Mouse (Mus musculus) thymus, postnatal 14 days (tissue): ENCODE data around the gene Hhatl.

Source experiments
- DNase-seq: peaks from one replicate; pipeline ENCODE4 v3.0.0; 2021

The Hhatl gene

DNA sequence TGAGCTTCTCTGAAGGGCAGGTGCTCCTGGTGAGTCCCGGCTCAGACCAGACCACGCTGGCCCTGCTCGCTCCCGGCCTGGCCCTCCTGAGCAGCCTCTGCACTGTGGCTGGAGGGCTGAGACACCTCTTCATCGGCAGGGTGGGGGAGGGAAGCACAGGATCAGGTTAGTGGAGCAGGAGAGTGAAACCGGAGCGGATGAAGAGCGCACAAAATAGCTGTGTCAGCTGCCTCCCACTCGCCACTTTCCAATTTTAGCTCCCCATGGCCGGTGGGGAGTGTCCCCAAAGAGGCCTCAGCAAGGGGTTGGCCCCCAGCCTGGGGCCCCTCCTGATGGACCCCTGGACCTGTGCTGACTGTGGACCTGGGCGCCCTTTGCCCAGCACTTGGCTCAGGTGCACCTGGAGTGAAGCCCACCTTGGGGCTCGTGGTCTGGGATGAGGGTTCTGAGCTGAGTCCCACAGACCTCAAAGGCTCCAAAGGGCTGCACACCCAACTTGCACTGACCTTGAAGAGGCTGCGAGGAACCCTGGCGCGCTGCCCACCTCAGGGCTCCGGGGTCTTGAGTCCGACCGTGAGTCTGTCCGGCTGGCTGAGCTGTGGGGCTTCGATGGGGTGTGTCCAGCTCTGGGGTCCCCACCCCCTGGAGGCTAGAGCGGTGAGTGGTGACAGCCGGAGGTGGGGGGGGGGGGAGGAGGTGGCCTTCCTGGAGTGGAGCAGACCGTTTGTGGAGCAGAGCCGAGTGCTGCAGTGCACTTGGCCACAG lies at the start of gene Hhatl:
TSS of gene Hhatl (minus strand) at position 751 of the 765 bp plus-strand sequence.
- DNase-seq, result no peak

DNA sequence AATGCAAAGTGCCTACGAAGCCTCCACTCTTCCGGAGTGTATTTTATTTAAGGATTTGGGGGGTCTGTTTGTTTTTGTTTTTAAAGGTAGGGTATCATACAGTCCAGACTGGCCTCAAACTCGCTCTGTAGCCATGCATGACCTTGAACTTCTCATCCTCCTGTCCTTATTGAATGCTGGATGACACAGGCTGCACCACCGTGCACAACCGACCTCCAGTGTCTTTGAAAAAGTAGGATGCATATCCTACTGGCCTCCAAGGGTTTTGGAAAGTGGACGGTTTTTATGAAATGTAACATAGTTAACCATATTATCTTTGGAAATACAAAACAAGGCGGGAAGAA lies 47.3 kb upstream of the Hhatl start:
- no peak for DNase-seq

DNA sequence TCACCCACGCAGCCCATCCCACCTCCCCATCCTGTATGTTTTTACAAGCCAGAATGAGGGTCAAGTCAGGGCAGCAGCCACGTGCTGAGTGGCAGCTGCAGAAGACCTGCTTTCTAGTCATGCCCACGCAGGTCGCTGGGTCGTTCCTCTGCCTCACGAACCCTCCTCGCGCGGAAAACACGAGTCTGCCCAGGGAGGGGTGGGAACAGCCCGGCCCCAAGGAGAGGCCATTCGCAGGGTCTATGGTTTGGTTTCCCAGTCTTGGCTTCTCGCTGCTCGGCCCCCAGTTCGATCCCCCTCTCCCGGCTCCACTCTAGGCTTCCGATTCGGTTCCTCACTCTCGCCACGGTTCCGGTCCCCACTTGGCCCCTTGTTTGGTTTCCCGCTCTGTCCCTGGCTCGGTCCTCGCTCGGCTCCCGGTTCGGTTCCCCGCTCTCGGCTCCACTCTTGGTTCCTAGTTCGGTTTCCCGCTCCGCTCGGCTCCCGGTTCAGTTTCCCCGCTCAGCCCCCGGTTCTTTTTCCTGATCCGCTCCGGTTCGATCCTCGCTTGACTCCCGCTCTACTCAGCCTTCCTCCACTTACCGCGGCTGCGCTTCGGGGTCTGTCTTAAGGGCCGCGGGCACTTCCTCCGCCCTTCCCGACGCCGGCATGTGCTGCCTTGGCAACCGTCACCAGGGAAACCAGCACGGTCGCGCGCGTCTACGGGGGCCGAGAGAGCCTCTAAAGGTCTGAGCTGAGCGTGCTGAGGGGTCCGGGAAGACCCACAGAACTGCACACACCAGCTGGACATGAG lies 46.7 kb upstream of the Hhatl start, which contains the start of gene Ccdc13:
TSS of gene Ccdc13 (minus strand) at position 633 of the 793 bp plus-strand sequence.
- DNase-seq, result peak; percentile 88

DNA sequence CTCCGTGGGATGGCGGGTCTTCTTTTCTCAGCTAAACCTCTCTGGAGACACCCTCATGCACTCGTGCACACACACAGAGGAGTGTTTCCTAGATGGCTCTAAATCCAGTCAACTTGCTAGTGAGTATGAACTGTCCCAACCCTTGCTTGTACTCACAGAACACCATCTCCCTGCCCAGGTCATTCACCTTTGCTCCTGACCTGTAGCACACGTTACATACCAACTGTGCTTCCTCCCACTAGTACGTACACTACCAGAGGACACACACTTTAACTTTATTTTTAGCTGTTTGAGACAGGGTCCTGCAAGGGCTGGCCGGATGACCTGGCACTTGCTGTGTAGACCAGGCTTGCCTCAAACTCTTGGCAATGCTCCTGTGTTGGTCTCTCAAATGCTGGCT lies 45.7 kb upstream of the Hhatl start:
- no peak for DNase-seq

DNA sequence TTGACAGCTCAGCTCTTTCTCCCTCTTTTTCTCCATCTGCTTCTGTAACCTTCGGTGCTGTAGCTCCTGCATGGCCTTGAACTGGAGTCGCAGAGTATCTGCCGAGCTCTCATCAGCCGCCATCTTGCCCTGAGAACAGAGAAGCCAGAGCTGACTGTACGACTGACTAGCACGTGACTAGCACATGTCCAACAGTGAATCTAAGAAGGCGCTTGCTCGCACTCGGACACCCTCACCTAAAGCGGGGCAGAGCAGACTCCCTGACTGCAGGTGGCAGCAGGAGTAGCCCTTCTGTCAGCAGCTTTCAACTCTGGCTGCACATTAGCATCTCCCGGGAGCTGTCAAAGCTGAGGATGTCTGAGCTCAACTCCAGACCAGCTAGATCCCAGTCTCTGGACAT lies 41.5 kb upstream of the Hhatl start:
- no peak for DNase-seq

DNA sequence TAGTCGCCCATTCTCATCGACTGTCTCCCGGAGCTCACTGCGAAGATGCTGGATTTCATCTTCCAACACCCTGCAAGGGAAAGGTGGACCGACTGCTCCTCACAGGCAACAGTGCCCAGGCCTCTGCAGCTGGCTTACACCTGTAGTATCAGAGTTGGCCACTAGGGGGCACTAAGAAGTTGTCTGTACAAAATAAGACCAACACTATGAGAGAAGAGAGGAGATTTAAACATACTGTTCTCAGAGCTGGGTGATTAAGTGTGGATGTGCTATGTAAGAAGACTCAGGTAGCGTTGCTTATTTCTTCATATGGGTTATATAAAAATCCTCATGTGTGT lies 38.6 kb upstream of the Hhatl start:
- DNase-seq, result peak; percentile 80

DNA sequence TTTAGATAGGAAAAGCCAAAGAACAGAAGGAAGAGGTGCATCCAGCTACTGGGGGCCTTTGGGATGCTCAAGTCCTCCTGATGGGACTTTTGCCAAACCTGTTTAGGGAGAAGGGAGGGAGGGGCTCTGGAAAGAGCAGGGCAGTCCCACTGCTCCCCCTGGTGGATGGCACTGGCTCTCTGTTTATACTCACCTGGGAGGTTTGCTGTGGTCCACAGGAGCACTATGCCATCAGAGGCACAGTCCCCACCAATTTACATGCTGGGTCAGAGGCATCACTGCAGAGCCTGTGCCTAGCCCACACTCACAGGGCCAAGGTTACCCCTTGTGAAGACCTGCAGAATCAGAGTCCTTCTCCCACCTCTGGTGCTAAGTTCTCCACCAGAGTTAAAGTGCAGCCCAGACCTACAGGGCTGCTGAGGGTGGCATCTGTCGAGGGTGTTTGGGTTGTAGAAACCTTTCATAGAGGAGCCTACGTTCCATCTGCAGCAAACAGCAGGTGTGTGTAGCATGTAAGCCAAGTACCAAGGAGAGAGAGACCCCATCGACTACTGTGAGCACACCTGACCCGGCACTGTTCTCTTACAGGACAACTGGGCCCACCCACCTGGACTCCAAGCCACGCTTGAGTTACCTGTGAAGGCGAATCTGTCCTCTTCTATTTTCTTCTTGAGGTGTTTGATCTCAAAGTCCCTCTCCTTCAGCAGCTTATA lies 38.1 kb upstream of the Hhatl start:
- DNase-seq, result peak; percentile 64

DNA sequence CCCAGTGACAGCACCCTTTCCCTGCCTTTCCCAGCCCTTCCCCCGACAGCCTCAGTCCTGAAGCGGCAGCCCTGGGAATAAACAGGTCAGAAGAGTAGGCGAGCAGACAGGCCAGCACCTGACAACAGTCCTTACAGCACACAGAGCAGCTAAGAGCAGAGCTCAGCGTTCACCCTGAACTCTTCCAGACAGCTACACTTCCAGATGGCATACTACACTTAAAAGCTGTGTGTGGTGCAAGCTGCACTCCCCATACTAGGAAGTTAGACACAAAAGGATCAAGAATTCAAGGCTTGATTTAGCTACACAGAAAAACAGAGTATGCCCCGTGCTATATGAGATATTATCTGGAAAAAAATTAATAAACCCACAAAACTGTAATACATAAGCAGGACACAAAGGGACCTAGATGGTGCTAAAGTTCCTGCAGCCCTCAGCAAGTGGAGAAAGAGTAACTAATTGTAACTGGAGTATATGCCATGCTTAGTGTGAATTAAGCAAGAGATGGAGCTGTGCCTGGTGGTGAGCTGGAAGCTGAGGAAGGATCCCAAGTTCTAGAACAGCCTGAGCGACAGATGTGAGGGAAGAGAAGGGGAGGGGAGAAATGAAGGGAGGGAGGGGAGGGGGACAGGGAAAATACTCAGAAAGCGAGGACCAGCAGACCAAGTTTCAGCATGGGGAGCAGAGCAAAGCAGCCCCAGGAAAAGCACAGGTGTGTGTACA lies 37.1 kb upstream of the Hhatl start:
- no peak for DNase-seq

DNA sequence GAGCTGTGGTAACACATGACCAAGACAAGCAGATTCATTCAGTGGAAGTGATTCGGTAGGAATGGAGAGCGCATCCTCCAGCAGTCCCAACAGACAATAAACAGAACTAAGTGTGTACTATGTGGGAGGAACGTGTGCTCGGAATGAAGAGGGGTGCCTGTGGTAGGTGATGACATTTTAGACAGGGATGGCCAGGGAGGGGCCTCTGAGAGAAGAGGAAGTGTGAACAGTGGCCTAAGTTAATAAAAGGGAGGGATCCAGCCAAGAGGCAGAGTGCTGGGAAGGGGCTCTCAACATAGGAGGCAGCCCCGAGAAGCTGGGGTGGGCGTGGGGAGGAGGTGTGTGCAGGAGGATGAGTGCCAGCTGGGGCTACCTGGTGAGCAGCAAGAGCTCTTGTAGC lies 36.0 kb upstream of the Hhatl start:
- no peak for DNase-seq

DNA sequence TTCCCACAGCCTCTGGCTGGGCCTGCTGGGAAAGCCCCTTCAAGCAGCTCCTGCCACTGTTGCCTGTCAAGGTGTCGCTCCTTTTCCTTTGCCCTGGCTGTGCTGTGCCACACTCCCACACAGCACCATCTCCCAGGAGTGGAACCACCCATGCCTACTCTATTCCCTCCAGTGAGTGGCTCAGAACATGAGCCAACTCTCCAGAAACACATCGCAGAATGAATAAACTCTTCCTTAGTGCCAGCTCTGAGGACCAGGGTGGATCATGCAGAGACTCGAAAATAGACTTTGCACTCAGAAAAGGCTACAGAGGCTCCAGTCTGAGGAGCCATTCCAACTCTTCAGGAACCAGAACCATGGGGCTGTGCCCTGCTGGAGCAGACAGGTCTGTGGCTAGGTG lies 34.0 kb upstream of the Hhatl start:
- no peak for DNase-seq

DNA sequence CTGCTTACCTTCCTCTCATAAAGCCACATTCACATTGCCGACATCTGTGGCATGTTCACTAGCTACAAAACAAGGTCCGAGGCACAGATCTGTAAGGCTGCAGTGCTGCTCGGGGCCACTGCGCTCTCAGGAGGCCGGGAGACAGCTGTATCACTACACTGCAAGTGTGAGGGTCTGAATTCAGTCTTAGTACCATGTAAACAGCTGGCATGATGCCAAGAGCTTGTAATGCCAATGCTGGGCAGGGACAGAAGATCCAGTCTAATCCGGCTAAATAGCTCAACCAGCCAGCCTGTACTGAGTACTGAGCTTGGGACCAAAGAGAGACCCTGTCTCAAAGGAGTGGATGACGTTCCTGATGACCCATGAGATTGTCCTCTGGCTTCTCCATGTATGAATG lies 31.7 kb upstream of the Hhatl start:
- no peak for DNase-seq

DNA sequence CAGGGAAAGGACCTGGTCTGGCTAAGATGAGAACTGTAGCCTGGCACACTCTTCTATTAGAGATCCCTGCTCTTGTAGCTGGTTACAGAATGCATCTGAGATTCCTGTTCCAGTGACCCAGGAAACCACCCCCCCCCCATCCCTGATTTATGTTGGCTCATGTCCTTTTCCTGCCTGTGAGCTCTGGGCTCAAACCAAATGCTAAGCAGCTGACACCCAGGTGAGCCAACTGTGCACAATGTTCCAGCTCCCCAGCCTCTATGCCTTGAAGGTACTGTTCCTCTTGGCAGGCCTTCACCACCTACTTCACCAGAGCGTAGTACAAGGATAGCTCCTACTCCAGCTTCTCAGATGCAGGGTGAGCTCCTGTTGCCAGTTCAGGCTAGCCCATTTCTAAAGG lies 30.7 kb upstream of the Hhatl start:
- DNase-seq, result no peak

DNA sequence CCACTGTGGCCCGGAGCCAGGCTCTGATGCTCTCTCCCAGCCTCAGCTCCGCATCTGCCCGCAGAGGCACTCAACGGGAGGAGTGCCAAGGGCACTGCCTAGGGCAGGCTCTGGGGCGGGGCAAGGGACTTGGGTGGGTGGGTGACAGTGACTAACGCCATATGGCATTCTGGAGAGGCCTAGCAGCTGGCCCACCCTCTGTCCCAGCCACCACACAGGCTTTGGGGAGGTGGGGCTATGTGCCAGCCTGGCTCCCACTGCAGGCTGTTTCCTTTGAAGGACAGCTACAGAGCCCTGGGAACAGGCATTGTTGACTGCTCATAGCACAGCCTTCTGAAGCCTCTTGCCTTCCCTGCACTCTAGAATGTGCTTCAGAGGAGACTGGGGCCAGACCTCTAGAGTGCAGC lies 30.3 kb upstream of the Hhatl start:
- no peak for DNase-seq

DNA sequence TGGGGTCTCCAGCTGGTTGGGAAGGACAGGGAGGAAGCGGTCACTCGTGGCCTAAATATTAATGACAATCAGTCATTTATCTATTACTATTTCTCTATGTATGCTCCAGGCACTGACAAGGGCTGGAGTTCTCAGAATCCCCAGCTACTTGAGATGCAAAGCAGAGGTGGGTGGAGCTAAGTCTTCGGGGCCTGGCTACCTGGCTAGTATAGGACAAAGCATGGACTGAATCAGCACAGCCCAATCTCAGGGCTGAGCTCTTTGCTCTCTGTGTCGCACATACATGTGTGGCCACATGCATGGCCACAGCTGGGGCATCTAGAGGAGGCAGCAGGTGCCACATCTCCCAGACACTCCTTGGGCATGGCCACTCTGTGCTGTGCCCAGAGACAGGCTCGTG lies 28.5 kb upstream of the Hhatl start:
- no peak for DNase-seq

DNA sequence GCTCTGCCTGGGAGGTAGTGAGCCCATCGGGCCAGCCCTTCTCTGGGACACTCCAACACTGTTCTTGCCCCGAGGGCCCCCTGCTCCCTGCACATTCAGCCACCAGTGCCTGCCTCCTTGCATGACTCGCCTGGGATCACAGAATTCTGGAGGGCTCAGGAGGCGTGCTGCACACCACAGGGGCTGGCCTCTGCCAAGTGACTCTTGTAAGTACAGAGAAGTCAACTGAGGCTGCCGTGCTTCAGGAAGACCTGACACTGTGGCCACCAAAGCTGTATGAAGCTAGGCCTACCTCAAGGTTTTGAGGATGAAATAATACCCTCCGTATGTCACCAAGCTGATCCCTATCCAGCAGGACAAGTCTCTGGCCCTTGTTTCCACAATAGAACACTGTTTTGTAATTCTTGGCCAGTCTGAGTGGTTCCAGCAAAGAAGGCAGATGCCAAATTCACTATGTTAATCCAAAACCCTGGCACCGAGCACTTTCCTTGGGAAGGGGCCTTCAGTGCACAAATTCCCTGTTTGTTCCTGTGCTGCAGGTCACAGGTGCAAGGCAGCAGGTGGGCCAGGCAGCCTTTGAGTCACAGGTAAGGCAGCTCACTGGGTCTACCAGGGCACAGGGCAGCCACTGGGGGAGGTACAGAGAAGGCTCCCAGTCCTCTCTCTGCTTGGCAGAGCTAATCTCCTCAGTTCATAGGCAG lies 27.6 kb upstream of the Hhatl start:
- no peak for DNase-seq

DNA sequence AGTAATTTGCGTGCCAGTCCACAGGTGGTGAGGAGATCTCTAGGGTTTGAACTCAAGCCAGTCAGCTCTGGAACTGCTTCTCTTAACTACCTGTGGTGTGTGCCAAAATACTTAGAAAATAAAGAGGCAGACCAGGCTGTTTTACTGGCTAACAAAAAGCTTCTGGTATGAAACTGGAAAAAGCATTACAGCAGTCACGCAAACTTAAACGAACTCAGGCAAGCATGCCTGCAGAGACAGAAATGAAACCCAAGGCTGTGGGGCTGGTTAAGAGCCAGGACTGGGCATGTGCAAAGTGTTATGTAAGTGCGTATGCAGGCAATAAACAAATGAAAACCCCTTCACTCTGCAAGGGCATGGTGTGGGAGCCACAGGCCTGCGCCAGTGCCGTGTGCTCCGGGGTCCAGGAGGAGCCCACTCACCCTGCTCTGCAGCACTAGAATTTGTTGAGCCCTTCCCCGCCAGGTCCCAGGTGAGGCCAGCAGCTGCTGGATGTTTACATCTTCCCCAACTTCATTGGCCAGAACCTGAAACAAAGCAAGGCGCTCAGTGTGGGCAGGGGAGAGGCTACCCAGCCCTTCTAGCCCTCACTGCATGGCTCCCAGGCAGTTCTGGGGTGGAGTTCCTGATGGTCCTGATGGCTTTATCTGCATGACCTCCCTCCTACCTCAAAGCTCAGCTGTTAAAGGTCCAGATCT lies 26.9 kb upstream of the Hhatl start:
- DNase-seq, result no peak

DNA sequence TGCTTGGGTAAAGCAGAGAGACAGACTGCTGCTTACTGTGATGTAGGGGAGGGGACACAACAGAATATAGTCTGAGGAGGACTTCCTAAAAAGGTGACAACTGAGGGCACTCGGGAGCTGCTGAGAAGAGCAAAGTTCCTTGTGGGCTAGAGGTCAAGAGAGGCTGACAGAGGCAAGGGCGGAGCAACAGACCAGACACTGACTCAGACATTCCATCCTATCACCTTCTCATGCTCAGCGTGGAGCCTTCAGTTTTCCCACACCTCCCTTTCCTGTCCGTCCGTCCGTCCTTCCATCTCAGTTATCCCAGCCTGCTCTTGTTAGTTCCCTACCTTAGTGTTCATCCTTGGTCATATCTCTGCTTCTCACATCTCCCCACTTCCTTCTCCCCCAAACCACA lies 22.9 kb upstream of the Hhatl start:
- DNase-seq, result no peak

DNA sequence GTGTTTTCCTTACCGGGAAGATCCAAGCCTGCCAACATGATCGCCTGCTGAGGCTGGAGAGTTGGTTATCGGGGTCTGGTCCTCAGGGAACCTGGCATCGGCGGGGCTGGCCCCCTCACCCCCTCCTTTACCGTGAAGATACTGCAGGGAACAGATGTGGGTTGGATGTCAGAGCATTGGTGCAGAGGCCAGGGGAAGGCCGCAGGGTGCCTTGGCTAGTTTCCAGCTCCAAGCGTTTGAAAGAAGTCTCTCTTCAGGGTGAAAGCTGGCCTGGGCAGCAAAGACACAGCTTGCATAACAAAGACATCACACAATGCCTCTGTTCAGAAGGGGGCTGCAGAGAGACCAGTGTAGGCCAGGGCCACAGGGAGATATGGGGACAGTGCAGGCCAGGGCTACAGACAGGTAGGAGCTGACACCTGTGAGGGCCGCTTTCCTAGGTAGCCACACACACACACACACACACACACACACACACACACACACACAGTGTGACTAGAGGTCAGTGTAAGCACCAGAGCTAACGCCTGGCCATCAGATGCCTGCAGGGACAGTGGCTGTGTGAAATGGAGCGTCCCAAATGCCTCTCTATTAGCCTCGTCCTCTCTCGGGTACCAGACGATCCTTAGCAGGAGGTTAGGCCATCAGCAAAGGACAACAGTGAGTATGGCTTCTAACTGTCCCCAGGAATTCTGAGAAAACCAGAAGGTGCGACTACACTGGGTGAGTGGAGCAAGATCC lies 17.9 kb upstream of the Hhatl start:
- no peak for DNase-seq

DNA sequence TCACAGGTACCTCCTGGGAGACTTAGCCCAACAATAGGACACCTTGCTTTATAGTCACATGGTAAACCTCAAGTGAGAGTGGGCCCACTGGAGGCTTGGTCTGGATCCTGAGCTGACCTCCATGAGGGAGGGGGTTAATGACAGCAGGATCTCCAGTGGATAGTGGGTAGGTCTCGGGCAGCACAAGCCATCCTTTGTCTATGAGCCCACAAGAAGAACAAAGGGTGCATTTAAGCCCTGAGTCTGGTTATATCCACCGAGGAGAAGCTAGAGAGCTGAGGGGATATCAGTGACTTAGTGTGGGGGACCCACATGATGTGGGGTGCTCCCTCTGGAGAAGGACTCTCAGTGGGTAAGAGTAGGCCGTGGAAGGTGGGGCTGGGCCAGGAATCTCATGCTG lies 16.2 kb upstream of the Hhatl start:
- no peak for DNase-seq

DNA sequence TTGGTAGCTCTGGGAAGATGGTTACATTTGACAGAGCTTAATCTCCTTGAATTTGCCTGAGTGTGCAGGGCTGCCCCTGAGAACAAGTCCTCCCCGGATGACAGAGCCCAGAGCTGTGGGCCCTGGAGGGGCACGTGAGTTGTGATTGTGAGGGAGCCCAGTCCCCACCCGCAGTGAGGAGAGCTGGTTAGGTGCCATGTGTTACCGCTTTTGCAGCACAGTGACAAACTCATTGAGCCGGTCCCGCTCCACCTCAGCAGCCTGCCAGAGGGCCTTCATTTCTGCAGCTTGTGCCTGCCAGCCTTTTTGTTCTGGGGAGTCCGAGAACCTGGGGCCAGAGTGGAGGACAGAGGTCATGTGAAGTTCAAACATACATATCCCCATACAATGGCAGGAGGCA lies 15.6 kb upstream of the Hhatl start:
- DNase-seq, result no peak

DNA sequence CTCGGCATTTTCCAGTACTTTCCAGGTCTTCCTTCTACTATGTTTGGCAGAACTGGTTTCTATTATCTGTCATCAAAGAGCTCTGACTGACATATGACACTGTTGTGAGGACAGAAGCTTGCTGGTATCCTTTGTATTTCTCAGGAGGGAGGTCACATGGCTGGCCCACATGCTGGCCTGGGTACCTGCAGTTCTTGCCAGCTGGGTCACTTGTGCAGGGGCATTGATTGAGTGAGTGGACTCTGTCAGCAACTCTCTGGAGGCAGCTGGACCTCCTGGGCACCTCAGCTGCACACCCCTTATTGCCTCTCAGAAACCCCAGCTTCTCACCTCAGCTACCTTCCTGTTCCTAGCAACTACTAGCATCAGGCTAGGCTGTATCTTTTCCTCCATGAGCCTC lies 15.2 kb upstream of the Hhatl start:
- no peak for DNase-seq
